Mouse (Mus musculus): Measurements from ENCODE around the gene Acss1. TPM values are rescaled to one million over a fixed set of nuclear protein-coding genes. Genes with fewer than 3 reads are reported as not detected.

Acss1 gene
- polyA plus RNA-seq, 1 experiment from 2014 or later = 5.3 TPM

DNA sequence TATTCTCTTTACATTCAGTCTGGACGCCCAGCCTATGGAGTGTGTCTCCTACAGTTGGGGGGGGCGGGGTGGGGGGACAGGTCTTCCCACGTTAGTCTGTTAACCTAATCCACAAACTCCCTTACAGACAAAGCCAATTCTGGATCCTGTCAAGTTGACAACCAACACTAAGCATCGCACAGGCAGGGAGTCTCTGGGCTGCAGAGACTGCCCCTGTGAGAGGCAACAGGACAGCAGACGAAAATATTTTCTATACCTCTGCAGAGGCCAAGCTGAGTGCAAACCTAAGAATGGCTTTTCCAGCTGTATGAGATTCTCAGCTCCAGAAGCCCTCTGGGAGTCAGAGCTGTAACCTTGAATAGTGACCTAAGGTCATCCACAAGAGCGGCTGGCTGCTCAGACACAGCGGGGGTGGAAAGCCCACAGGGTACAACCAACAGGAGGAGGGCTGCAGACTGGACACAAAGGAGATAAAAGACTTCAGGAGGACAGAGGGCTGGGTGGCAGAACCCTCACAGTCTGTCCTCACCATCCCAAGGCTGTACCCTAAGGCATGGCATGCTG lies 17.7 kb downstream of the Acss1 start:
- no peaks in the 10 kb centered on the region for H3K4me1 ChIP-seq (ENCODE audit: insufficient read depth)
- no peak for TF ChIP-seq CTCF (IDR thresholded peaks at IDR 0.05; ENCODE audit: low read depth)
- no peaks in the 10 kb centered on the region for H3K9me3 ChIP-seq (ENCODE audit: low read depth, low read length)
- no peaks in the 10 kb centered on the region for H3K36me3 ChIP-seq (ENCODE audit: insufficient read depth)
- H3K9ac ChIP-seq = no peak overlapping the region
- 0 out of 2 replicates have a peak, but pooled peaks have one; percentile 28 for ATAC-seq (ENCODE audit: insufficient read depth)
- no peaks in the 10 kb centered on the region for H3K27me3 ChIP-seq (ENCODE audit: insufficient read depth, low read length)
- 14% methylated on average over 7 of the region's 7 CpGs for WGBS
- H3K4me3 ChIP-seq (ENCODE audit: low read depth, low read length) = no peak overlapping the region
- H3K27ac ChIP-seq (ENCODE audit: low read depth) = no peak overlapping the region
- no peak for DNase-seq
- H3K4me2 ChIP-seq = no peak overlapping the region

GRCm38 (mm10) chr2:150648300-150648895 lies 19.9 kb downstream of the Acss1 start:
- DNase-seq (no peak), ATAC-seq (ENCODE audit: insufficient read depth) (no peak)
- no peaks in the 10 kb centered on the region for H3K27me3 ChIP-seq (ENCODE audit: insufficient read depth, low read length)
- H3K4me1 ChIP-seq (ENCODE audit: insufficient read depth) = no peaks in the 10 kb centered on the region
- H3K4me2 ChIP-seq = no peak overlapping the region
- WGBS = 50% methylated on average over 13 of the region's 13 CpGs
- TF ChIP-seq CTCF (IDR thresholded peaks at IDR 0.05; ENCODE audit: low read depth) = no peak
- H3K9me3 ChIP-seq (ENCODE audit: low read depth, low read length) = no peaks in the 10 kb centered on the region
- no peak overlapping the region for H3K4me3 ChIP-seq (ENCODE audit: low read depth, low read length)
- no peak overlapping the region for H3K9ac ChIP-seq
- no peaks in the 10 kb centered on the region for H3K36me3 ChIP-seq (ENCODE audit: insufficient read depth)
- no peak overlapping the region for H3K27ac ChIP-seq (ENCODE audit: low read depth)

DNA sequence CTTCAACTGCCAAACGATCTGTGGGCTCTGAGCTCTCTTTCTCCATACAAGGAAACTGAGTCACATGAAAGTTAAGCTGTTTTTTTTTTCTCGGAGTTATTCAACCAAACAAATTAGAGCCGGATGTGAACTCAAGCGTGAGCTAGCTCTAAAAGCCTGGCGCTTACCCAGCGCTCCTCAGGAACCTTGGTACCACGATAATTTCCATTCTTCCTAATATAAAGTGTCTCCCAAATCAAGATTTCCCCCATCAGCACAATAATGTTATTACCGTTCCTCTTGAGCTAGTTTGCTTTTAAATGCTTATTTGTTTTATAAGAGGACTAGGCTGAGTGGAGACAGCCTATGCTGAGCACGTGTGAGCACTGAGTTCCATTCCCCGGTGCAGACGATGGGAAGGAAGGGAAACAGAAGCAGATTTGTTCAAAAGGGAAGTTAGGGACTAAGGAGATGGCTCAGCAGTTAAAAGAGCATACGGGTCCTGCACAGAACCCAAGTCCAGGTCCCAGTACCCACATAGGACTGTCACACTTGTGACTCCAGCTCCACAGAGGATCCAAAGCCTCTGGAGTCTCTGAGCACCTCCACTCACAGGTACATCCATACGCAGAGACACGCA lies 20.5 kb downstream of the Acss1 start:
- DNase-seq (no peak), ATAC-seq (ENCODE audit: insufficient read depth) (no peak)
- no peak overlapping the region for H3K27ac ChIP-seq (ENCODE audit: low read depth)
- H3K27me3 ChIP-seq (ENCODE audit: insufficient read depth, low read length) = no peaks in the 10 kb centered on the region
- H3K4me1 ChIP-seq (ENCODE audit: insufficient read depth) = no peaks in the 10 kb centered on the region
- H3K9ac ChIP-seq = no peak overlapping the region
- no peaks in the 10 kb centered on the region for H3K36me3 ChIP-seq (ENCODE audit: insufficient read depth)
- no peak for TF ChIP-seq CTCF (IDR thresholded peaks at IDR 0.05; ENCODE audit: low read depth)
- WGBS = 68% methylated on average over 14 of the region's 14 CpGs
- no peaks in the 10 kb centered on the region for H3K9me3 ChIP-seq (ENCODE audit: low read depth, low read length)
- no peak overlapping the region for H3K4me2 ChIP-seq
- no peak overlapping the region for H3K4me3 ChIP-seq (ENCODE audit: low read depth, low read length)

GRCm38 (mm10) chr2:150646411-150647121 lies 21.7 kb downstream of the Acss1 start:
- H3K27ac ChIP-seq (ENCODE audit: low read depth) = no peak overlapping the region
- 75% methylated on average over 8 of the region's 8 CpGs for WGBS

DNA sequence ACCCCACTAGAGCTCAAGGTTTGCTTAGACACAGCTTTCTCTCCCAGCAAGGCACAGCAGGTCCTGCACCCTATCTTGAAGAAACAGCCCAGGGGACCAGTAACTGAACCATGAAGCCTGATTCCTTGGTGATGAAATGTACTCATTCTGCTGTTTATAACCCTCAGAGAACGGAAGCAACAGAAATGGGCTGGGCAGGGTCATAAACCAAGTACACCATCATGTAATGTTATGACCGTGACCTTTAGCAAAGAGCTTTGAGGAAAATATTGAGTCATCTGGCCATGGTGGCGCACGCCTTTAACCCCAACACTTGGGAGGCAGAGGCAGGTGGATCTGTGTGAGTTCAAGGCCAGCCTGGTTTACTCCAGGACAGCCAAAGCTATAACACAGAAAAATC lies 23.1 kb downstream of the Acss1 start:
- no peak for TF ChIP-seq CTCF (IDR thresholded peaks at IDR 0.05; ENCODE audit: low read depth)
- Histone ChIP-seq H3K27me3 (ENCODE audit: insufficient read depth, low read length) (no peaks in the 10 kb centered on the region), H3K4me1 (ENCODE audit: insufficient read depth) (no peaks in the 10 kb centered on the region), H3K4me2 (no peak overlapping the region), H3K36me3 (ENCODE audit: insufficient read depth) (no peaks in the 10 kb centered on the region), H3K4me3 (ENCODE audit: low read depth, low read length) (no peak overlapping the region), H3K27ac (ENCODE audit: low read depth) (no peak overlapping the region), H3K9ac (no peak overlapping the region), H3K9me3 (ENCODE audit: low read depth, low read length) (no peaks in the 10 kb centered on the region)
- 84% methylated on average over 4 of the region's 4 CpGs for WGBS
- DNase-seq (no peak), ATAC-seq (ENCODE audit: insufficient read depth) (no peak)

More at GRCm38 (mm10) chr2:150646411-150647121, 21.7 kb downstream of the Acss1 start:
- no peak overlapping the region for H3K9ac ChIP-seq
- H3K4me2 ChIP-seq = no peak overlapping the region
- no peaks in the 10 kb centered on the region for H3K9me3 ChIP-seq (ENCODE audit: low read depth, low read length)
- H3K4me3 ChIP-seq (ENCODE audit: low read depth, low read length) = no peak overlapping the region
- H3K36me3 ChIP-seq (ENCODE audit: insufficient read depth) = no peaks in the 10 kb centered on the region
- H3K4me1 ChIP-seq (ENCODE audit: insufficient read depth) = no peaks in the 10 kb centered on the region
- DNase-seq (no peak), ATAC-seq (ENCODE audit: insufficient read depth) (no peak)
- TF ChIP-seq CTCF (IDR thresholded peaks at IDR 0.05; ENCODE audit: low read depth) = no peak
- no peaks in the 10 kb centered on the region for H3K27me3 ChIP-seq (ENCODE audit: insufficient read depth, low read length)

- H3K36me3 ChIP-seq (ENCODE audit: insufficient read depth) = no peaks in the 10 kb centered on the region
- 69% methylated on average over 8 of the region's 8 CpGs for WGBS
- ATAC-seq (ENCODE audit: insufficient read depth) (peak; percentile 58; the same call in 1 of the 2 replicates), DNase-seq (no peak)
- no peaks in the 10 kb centered on the region for H3K4me1 ChIP-seq (ENCODE audit: insufficient read depth)
- no peaks in the 10 kb centered on the region for H3K27me3 ChIP-seq (ENCODE audit: insufficient read depth, low read length)
- H3K4me3 ChIP-seq (ENCODE audit: low read depth, low read length) = no peak overlapping the region
- H3K27ac ChIP-seq (ENCODE audit: low read depth) = no peak overlapping the region
- no peaks in the 10 kb centered on the region for H3K9me3 ChIP-seq (ENCODE audit: low read depth, low read length)
- H3K4me2 ChIP-seq = no peak overlapping the region
- no peak for TF ChIP-seq CTCF (IDR thresholded peaks at IDR 0.05; ENCODE audit: low read depth)
- H3K9ac ChIP-seq = no peak overlapping the region
Observed at GRCm38 (mm10) chr2:150643726-150644415, 24.4 kb downstream of the Acss1 start.
